Mouse (Mus musculus): ENCODE data around the gene Zfp142.

Zfp142 gene

DNA sequence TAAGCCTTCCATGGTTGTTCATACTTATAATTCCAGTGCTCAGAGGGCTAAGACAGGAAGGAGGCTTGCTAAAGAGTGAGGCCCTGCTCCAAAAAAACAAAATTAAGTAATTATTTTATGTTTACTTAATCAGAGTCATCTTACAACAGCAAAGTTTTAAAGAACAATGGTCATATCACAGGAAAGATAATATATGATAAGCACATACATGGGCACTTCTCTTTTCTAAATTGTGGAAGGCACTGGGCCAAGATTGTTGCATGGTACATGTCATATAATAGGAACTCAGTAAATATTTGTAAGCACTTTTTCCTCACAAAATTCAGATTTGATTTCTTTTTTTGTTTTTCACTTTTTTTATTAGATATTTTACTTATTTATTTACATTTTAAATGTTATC, 68.2 kb downstream of the Zfp142 start:
- in situ Hi-C loops (cut with MboI, MseI): no loop called here

Data from T-helper 2 cell (primary cell).